Mouse (Mus musculus): ENCODE measurements at regions not wholly inside any gene's neighbourhood (a gene's known extent, or its start where the extent isn't known, plus 50 kb on each side); places are given as distances from the start of the nearest gene placed in this dataset.

DNA sequence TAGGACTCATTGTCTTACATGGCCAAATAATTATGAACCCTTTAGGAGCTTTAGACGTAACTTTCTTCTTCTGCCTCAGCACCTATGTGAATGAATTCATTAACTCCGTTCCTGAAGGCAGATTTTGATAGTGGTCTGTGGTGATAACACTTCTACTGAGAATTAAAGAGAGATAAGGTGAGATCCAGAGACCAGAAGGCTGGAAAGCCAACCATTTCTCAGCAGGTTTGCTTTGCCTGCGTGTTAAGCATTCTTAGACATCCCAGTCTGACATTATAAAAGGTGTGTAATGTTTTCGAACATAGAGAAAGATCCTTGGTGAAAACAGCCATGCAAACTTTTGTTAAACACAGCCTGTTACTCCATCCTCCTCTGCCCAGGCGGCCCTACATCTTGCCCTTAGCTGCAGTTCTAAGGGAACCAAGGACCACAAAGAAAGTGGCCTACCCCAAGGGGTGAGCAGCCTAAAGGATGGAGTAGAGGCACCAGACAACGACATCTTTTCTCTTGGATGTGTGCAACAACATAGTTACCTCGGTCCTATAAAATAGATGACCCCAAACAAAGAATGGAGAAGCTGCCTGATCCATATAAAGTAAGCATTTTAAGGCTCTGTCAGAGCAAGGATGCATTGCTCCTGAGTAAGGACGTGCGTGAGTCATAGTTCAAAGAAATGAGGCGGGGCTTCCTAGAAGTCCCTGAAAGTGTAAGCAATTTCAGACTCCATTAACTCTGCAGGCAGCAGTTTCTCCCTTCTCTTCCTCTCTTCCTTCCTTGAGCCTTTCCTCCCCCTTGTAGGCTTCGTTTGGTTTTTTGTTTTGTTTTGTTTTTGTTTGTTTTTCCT, 55.1 kb upstream of the Xpr1 start:
- ATAC-seq (replicated peaks; ENCODE audit: low FRiP score, low TSS enrichment, poor library complexity, severe bottlenecking), result no peak

DNA sequence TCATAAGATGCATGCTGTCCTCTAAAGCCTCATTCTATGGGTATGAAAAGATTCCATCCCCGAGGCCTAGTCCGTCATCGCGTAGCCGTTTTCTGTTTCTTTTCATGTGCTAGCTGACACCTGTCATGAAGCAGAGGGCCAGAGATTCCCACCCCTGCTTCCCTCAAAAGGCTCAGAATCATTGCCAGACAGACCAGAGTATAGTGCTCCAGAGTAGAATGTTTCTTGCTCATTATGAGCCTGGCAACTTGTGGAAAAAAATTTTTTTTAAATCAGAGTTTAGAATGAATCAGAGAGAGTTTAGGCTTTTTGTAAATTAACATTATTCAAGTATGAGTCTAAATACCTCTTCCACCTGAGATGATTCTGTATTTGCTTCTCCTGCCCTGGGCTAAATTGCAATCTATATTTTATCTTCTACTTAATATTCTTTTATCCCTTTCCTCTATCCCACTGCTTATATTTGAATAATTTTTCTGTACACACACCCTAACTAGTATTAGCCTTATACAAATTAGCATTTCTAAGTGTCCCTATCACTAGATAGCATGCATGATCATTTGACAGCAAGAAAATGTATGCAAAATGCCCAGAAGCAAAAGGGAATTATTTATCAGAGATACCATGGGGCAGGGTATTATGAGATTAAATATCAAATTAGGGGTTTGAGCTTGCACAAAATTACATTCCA, 55.9 kb upstream of the Xpr1 start:
- no peak for ATAC-seq (replicated peaks; ENCODE audit: low FRiP score, low TSS enrichment, poor library complexity, severe bottlenecking)

DNA sequence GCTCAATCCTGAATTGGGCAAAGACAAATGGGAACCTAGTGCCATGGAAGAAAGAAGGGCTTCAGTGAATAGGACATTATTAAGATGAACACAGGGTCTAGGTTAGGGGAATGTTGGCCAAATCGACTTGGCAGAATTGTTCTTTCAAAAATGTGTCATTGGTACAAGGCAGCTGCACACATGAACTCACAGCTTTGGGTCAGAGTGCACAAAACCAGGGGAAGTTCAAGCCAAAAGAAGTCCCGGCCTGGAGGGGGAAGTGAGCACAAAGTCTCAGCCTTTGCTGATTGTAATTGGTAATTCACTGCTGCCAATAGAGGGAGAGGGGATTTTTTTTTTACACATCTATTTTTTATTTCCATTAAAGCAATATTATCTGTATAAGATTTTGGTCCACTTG, 57.8 kb upstream of the Xpr1 start:
- ATAC-seq (replicated peaks; ENCODE audit: low FRiP score, low TSS enrichment, poor library complexity, severe bottlenecking), result no peak

GRCm38 (mm10) chr1:155476237-155476636, 59.0 kb upstream of the Xpr1 start:
- ATAC-seq (replicated peaks; ENCODE audit: low FRiP score, low TSS enrichment, poor library complexity, severe bottlenecking), result 0 out of 2 replicates have a peak, but pooled peaks have one; percentile 55

GRCm38 (mm10) chr1:155482148-155482547, 64.9 kb upstream of the Xpr1 start:
- ATAC-seq (replicated peaks; ENCODE audit: low FRiP score, low TSS enrichment, poor library complexity, severe bottlenecking), result peak; percentile 63

- ATAC-seq (replicated peaks; ENCODE audit: low FRiP score, low TSS enrichment, poor library complexity, severe bottlenecking), result no peak
Observed at GRCm38 (mm10) chr1:155482760-155483159, 65.5 kb upstream of the Xpr1 start.

DNA sequence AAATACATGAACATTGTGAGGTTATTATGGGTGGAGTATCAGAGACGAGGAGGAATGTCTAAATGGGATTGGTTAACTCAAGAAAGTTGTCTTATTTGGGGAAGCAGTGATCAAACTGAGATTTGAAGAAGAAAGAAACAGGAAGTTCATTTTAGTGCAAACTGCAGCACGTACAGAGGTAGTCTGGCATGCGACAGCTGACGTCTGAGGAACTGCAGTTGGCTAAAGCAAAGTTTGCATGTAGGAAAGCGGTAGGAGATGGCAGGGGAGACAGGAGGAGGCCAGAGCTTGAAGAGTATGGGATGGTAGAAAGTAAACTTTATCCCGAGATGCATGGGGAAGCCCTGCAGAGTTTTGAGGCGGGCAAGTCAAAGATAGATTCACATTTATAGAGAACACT, 66.5 kb upstream of the Xpr1 start:
- no peak for ATAC-seq (replicated peaks; ENCODE audit: low FRiP score, low TSS enrichment, poor library complexity, severe bottlenecking)

GRCm38 (mm10) chr1:155487796-155488195, 70.1 kb upstream of the Acbd6 start:
- no peak for ATAC-seq (replicated peaks; ENCODE audit: low FRiP score, low TSS enrichment, poor library complexity, severe bottlenecking)

DNA sequence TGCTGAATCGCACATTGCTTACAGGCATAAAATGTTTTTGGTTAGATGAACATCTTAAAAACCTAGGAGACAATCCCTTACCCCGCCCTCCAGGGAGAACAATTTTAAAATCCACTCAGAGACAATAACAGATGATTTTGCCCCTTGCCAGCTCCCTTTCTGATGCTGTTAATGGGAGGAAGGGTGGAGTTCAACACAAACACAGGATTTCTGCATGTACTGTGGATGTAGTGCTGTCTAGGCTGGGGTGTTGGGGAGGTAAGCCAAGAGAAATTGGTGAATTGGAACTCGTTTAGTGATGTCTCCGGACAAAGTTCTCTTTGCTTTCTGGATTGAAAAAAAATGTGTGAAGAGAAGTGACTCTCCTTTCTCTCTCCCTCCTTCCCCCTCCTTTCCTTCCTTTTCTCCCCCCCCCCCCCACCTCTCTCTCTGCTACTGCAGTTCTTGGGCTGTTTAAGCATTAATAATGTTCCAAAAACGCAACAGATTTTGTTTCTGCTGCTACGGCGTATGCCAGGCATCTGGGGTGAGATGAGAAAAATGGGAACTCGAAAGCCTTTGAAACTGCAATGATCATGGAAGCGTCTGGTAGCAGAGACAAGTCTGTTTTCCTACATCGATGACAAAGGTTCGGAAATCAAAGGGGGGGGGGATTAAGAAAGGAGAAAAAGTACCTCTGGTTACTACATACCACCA, 68.8 kb upstream of the Acbd6 start:
- no peak for ATAC-seq (replicated peaks; ENCODE audit: low FRiP score, low TSS enrichment, poor library complexity, severe bottlenecking)

GRCm38 (mm10) chr1:155490131-155490530, 67.8 kb upstream of the Acbd6 start:
- no peak for ATAC-seq (replicated peaks; ENCODE audit: low FRiP score, low TSS enrichment, poor library complexity, severe bottlenecking)

DNA sequence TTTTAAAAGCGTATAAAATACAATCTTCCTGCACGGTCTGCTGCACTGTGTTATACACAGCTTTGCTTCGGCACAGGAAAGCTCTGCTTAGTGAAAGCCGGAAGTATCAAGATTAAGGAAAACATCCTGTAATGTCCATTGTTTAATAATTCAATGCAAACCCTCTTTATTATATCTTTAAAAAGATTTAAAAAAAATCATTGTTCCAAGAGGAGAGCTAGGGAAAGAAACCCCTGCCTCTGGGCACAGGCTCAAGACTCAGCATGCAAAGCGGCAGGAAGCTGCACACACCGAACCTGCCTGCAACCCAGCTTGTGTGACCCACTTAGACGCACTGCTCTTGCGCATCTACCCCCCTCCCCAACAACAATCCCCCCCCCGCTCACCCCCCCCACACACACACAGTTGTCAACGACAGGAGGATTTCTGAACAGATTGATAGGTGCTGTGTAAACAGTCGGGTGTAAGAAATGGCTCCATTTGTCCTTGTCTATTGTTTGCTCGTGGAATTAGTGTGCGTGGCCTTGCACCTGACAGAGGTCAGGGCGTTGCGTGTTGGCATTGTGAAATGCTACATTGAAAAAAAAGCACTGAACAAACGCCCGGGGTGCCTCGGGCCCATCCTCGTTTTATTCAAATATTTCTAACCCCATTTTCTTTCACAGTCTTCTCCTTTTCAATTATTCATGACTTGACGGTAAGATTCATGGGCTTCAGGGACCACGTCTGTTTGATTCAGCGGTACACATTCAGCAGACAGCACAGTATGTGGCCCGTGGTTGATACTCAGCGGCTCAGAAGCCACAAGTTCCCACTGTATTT, 66.5 kb upstream of the Acbd6 start:
- no peak for ATAC-seq (replicated peaks; ENCODE audit: low FRiP score, low TSS enrichment, poor library complexity, severe bottlenecking)

GRCm38 (mm10) chr1:155493333-155493732, 64.6 kb upstream of the Acbd6 start:
- no peak for ATAC-seq (replicated peaks; ENCODE audit: low FRiP score, low TSS enrichment, poor library complexity, severe bottlenecking)

- ATAC-seq (replicated peaks; ENCODE audit: low FRiP score, low TSS enrichment, poor library complexity, severe bottlenecking), result no peak
Observed at GRCm38 (mm10) chr1:155493799-155494198, 64.1 kb upstream of the Acbd6 start.

DNA sequence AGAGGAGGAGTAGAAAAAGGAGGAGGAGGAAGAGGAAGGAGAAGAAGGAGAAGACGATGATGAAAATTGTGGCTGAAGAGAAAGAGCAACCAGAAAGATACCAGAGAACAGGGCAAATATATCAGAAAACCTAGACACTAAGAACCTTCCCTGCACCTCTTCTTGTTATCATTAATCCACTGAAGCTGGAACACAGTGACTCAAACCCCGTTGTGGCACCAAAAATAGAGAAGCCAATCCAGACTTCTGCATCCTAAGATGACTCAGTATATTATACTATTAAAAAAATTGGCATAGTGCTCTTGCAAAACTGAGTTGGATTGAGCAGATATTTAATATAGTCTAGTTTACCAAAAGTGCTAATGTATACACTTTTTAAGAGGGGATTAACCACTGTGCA, 63.6 kb upstream of the Acbd6 start:
- no peak for ATAC-seq (replicated peaks; ENCODE audit: low FRiP score, low TSS enrichment, poor library complexity, severe bottlenecking)

DNA sequence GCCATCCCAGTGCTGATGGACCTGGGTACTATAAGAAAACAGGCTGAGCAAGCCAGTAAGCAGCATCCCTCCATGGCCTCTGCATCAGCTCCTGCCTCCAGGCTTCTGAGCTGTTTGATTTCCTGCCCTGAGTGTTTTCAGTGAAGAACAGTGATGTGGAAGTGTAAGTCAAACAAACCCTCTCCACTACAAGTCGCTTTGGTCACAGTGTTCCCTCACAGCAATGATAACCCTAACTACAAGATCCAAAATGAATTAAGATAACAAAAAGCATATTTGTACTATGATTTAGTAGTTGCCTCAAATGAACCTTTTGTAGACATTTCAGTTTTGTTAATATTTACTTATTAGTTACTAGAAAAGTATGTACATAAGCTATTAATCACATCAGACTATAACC, 58.2 kb upstream of the Acbd6 start:
- ATAC-seq (replicated peaks; ENCODE audit: low FRiP score, low TSS enrichment, poor library complexity, severe bottlenecking), result no peak

DNA sequence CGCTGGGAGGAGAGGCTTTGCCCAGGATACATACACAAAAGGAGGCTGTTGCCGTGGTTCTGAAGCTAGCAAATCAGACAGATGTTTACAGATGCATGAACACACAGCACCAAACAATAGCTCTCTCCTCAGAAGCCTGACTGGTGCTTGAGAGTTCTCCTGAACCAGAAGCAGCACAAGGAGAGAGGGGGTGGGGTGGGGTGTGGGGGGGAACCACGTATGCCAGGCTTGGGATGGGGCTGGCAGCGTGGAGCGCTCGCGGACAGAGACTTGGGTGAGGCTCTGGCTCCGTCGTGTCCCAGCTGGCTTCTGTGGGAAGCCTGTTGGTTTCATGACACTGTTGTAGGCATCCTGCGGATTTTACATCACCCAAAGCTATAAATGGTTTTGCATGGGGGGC, 55.1 kb upstream of the Acbd6 start:
- no peak for ATAC-seq (replicated peaks; ENCODE audit: low FRiP score, low TSS enrichment, poor library complexity, severe bottlenecking)

GRCm38 (mm10) chr1:155504581-155505328, 53.2 kb upstream of the Acbd6 start:
- no peak for ATAC-seq (replicated peaks; ENCODE audit: low FRiP score, low TSS enrichment, poor library complexity, severe bottlenecking)

DNA sequence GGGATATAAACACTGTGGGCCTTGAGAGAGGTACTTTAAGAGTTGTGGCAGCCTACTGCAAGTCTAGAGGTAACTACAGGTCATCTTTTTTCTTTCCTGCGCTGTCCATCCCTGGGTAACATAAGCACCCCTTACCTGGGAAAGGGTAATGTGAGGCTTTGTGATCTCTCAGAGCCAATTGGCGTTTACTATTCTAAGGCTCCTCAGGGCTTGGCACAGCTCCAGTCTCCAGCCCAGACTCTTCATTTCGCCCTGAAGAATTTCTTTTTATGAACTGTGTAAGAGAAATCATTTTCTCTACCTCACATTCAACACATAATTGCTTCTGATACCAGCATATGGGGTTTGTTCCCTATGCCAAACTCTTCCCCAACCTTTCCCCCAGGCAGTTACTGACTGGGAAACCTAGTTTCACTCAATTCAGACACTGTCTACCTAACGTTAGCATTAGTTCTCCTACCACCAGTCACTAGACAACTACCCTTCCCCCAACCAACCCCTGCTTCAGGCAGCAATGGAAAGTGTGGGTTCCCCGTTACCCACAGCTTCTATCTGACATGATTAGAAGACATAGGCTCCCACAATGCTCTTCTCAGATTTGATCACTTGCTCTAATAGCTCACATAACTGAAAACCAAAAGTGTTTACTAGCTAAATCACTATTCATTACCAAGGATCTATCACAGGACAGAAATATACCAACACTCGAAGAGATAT, 52.4 kb upstream of the Acbd6 start:
- ATAC-seq (replicated peaks; ENCODE audit: low FRiP score, low TSS enrichment, poor library complexity, severe bottlenecking), result no peak

Data from megakaryocyte-erythroid progenitor cell, adult 5-6 weeks (primary cell).